Mouse (Mus musculus) brain, embryonic 14.5 days (tissue): Measurements from ENCODE around the gene Cdh13.

ENCODE experiments used
- CTCF ChIP-seq: fragments of 200-500 bp; IDR thresholded peaks from 2 replicates; pipeline ENCODE4 v1.5.1; 2012; ENCODE audit warnings: inconsistent platforms, mild to moderate bottlenecking, moderate library complexity, borderline replicate concordance; ENCODE audit not compliant: insufficient read depth, insufficient read length; ENCODE audit errors: extremely low read depth
- POLR2A ChIP-seq: fragments of 200-500 bp; IDR thresholded peaks from 2 replicates; pipeline ENCODE4 v1.6.1; 2012; ENCODE audit warnings: mild to moderate bottlenecking, inconsistent platforms, borderline replicate concordance; ENCODE audit not compliant: poor library complexity, insufficient read depth, insufficient read length, severe bottlenecking; ENCODE audit errors: extremely low read depth

DNA sequence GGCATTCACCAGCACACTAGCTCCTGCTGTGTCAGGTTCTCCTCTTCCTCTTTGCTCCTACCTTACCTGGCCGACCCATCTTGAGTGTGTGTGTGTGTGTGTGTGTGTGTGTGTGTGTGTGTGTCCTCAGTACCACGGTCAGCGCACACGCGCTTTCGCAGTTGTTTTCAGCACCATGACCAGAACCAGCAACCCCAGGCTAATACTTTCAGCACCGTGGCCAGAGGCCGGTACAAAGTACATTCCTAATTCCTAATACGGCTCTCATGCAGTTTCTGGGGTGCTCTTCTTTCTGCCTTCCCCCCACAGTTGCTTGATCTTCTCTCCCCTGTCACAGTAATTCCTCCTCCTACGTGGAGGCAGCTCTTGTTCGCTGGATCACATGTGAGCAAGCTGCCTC, 975.1 kb downstream of the Cdh13 start:
- TF ChIP-seq CTCF (no peak), POLR2A (no peak)
